ENCODE assay signal across 8 mouse cellular contexts in the genomic region with DNA sequence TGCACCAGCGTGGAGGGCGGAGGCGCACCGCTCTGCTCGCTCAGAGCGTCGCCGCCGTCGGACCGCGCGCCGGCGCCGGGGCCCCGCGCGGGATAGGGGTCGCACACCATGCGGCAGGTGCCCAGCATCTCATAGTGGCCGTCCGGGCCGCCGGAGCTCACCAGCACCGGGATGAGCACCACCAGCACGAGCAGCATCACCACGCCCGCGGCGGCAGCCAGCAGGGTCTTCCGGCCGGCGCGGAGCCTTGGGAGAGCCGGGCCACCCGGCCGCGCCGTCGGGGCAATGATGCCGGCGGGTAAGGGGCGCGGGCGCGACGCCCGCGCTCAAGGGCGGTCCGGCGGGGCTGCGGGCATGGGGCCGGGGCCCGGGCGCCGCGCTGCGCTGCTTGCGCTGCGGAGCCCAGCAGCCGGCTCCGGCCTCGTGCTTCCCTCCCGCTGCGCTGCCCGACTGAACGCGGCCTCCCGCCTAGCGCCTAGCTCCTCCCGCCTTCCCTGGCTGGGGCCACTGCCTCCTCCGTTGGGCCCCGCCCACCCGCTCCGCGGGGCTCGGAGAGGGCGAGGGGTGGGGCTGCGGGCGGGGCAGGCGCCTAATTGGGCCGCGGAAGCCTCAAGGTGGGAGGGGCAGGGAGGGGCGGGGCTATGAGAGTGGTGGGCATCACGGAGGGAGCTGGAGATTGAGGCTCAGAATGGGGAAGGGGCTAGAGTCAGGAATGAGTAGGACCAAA. TPM values are rescaled to one million over a fixed set of nuclear protein-coding genes. Genes with fewer than 3 reads are reported as not detected.
DNase-seq lines count a peak whose midpoint lies in the region; ATAC-seq lines count a peak whose summit lies in the region.

A gene (minus strand): TSS at position 424 of the 727 bp plus-strand sequence.

- H3K9ac ChIP-seq in intestine, embryonic 16.5 days (ENCODE audit: low read depth, low read length): peak within 1 kb of the TSS; percentile 62

- H3K36me3 ChIP-seq in intestine, embryonic 16.5 days (ENCODE audit: control insufficient read depth, insufficient read depth, low read length): no peaks in the 10 kb centered on the region

- no peaks in the 10 kb centered on the region for H3K9me3 ChIP-seq in intestine, embryonic 16.5 days (ENCODE audit: control insufficient read depth, low read length)

- under 1% methylated on average over 74 of the region's 87 CpGs for WGBS in intestine, embryonic 16.5 days

- H3K4me1 ChIP-seq in intestine, embryonic 16.5 days (ENCODE audit: control insufficient read depth, insufficient read depth, low read length): peaks cover 30% of the 10 kb centered on the region

- intact Hi-C loops in left cerebral cortex, postnatal 36 days (cut with DNase I): loop anchor here (5.0 kb wide), 1 partner anchor 34 kb away; no protein-coding TSS in a partner anchor

- peak within 1 kb of the TSS; percentile 80 for H3K4me2 ChIP-seq in intestine, embryonic 16.5 days (ENCODE audit: low read depth, low read length)

- peak within 1 kb of the TSS; percentile 49 for H3K4me3 ChIP-seq in intestine, embryonic 16.5 days (ENCODE audit: low read length)

- H3K27ac ChIP-seq in intestine, embryonic 16.5 days (ENCODE audit: low read length): no peak within 1 kb of the TSS

- peak; percentile 93 for DNase-seq in adrenal gland, postnatal 10 days
- peak; percentile 85 for DNase-seq in embryo, embryonic 11.5 days (ENCODE audit: low read depth, low spot score)
- DNase-seq in left cerebral cortex, postnatal 36 days (ENCODE audit: low spot score in 2 of 2): peak; percentile 35 to 68
- DNase-seq in mesoderm, embryonic 11.5 days (ENCODE audit: low read depth, low spot score): peak; percentile 92
- peak; percentile 69 for DNase-seq in right cerebral cortex, postnatal 25 days
- peak; percentile 79 for DNase-seq in urinary bladder, postnatal 25 days (ENCODE audit: low spot score)

- peaks cover 70% of the 10 kb centered on the region for H3K27me3 ChIP-seq in intestine, embryonic 16.5 days (replicated peaks; ENCODE audit: control insufficient read depth, insufficient read depth, low read length)

- ATAC-seq in granulocyte monocyte progenitor cell, adult 5-6 weeks (replicated peaks; ENCODE audit: poor library complexity, severe bottlenecking): peak; percentile 96
- peak; percentile 95 for ATAC-seq in intestine, embryonic 16.5 days

RNA-seq across cellular contexts. Expression of the gene that starts here (rescaled TPM):
- 10 to 100 TPM; 31.9 to 34.6 TPM for total RNA-seq in adrenal gland, postnatal 10 days (2021)
- total RNA-seq in granulocyte monocyte progenitor cell, adult 5-6 weeks (2014; fragmentation: Nextera tagmentation): not detected in 2 replicates
- total RNA-seq in granulocyte monocyte progenitor cell, adult 5-6 weeks (2017): not detected in 2 replicates
- polyA plus RNA-seq in intestine, embryonic 16.5 days (2015; fragmentation: Nextera tagmentation; extraction: Ambion mirVana): 0.53 and 2.3 TPM in 2 replicates
- total RNA-seq in left cerebral cortex, postnatal 36 days (2021): 10 to 100 TPM; 15.1 to 15.6 TPM

Comparison
In these comparisons a context has a peak if more than half of its experiments do, and no peak if none do; other contexts are left out.
1. RNA of the gene that starts here (total RNA-seq): 31.9 to 34.6 TPM in adrenal gland, postnatal 10 days and 15.1 to 15.6 TPM in left cerebral cortex, postnatal 36 days; not detected in granulocyte monocyte progenitor cell, adult 5-6 weeks; every median in the first group is over 10 times any median in the second.
2. Peak in ATAC-seq in granulocyte monocyte progenitor cell, adult 5-6 weeks; RNA of the gene not detected or under 1 TPM.
3. Peak in every context shown above with its lines, with median percentiles within 50 percentile points of each other: DNase-seq.